ENCODE assay signal across 8 mouse cellular contexts in genomic region chr1:72854337-72855237, GRCm38 (mm10). TPM values are rescaled to one million over a fixed set of nuclear protein-coding genes. Genes with fewer than 3 reads are reported as not detected.
DNase-seq lines count a peak whose midpoint lies in the region; ATAC-seq and TF ChIP-seq lines count a peak whose summit lies in the region.

No protein-coding gene starts in this region.

- peak; percentile 74; the same call in 1 of the 2 replicates for TF ChIP-seq EP300 in heart, adult 2 months (IDR thresholded peaks at IDR 0.05; ENCODE audit: insufficient read depth, low read depth, low read length)

- WGBS in heart, adult 2 months, result 54% methylated on average over 10 of the region's 10 CpGs
- 66% methylated on average over 10 of the region's 10 CpGs for WGBS in bone marrow, adult 2 months
- 44% methylated on average over 10 of the region's 10 CpGs for WGBS in forebrain, embryonic 13.5 days
- 52% methylated on average over 10 of the region's 10 CpGs for WGBS in midbrain, embryonic 14.5 days

- H3K27me3 ChIP-seq in heart, adult 2 months (ENCODE audit: control insufficient read depth, insufficient read depth, low read length), result no peaks in the 10 kb centered on the region; the same call in 1 of the 2 replicates
- H3K27me3 ChIP-seq in forebrain, embryonic 13.5 days, result no peaks in the 10 kb centered on the region
- no peaks in the 10 kb centered on the region for H3K27me3 ChIP-seq in midbrain, embryonic 14.5 days (ENCODE audit: control insufficient read depth, insufficient read depth, low read length)

- H3K36me3 ChIP-seq in heart, adult 2 months (ENCODE audit: control insufficient read depth, insufficient read depth, low read length), result no peaks in the 10 kb centered on the region
- peaks cover 42% of the 10 kb centered on the region for H3K36me3 ChIP-seq in forebrain, embryonic 13.5 days (ENCODE audit: poor library complexity, severe bottlenecking)
- H3K36me3 ChIP-seq in midbrain, embryonic 14.5 days (ENCODE audit: control insufficient read depth, insufficient read depth, low read length), result peaks cover 20% of the 10 kb centered on the region

- intact Hi-C loops in heart, adult 2 months (cut with DNase I), result loop anchor here (1.0 to 5.0 kb wide), 2 partner anchors 137 to 542 kb away; no protein-coding TSS in a partner anchor

- H3K4me2 ChIP-seq in forebrain, embryonic 13.5 days, result no peak overlapping the region
- H3K4me2 ChIP-seq in midbrain, embryonic 14.5 days (ENCODE audit: low read length), result no peak overlapping the region

- no peak overlapping the region for H3K4me3 ChIP-seq in heart, adult 2 months
- H3K4me3 ChIP-seq in bone marrow, adult 2 months (replicated peaks; ENCODE audit: control insufficient read depth, low read depth, low read length), result no peak overlapping the region
- no peak overlapping the region for H3K4me3 ChIP-seq in forebrain, embryonic 13.5 days
- H3K4me3 ChIP-seq in midbrain, embryonic 14.5 days (replicated peaks; ENCODE audit: low read depth, low read length), result no peak overlapping the region

- H3K9ac ChIP-seq in heart, adult 2 months (ENCODE audit: low read depth, low read length), result no peak overlapping the region
- no peak overlapping the region for H3K9ac ChIP-seq in forebrain, embryonic 13.5 days
- H3K9ac ChIP-seq in midbrain, embryonic 14.5 days (replicated peaks; ENCODE audit: low read length), result no peak overlapping the region

- H3K27ac ChIP-seq in heart, adult 2 months, result no peak overlapping the region
- H3K27ac ChIP-seq in bone marrow, adult 2 months (ENCODE audit: control insufficient read depth, insufficient read depth, low read depth, low read length, poor library complexity), result no peak overlapping the region
- peak overlapping the region; percentile 1 for H3K27ac ChIP-seq in forebrain, embryonic 13.5 days
- no peak overlapping the region for H3K27ac ChIP-seq in midbrain, embryonic 14.5 days (replicated peaks; ENCODE audit: low read depth, low read length)

- DNase-seq in heart, adult 2 months, result peak in 1 of 2 experiments; percentile 55
- no peak for DNase-seq in heart, adult 9 months (ENCODE audit: low spot score in 2 of 2)
- peak; percentile 55 for DNase-seq in A20 (ENCODE audit: low read depth, low spot score)
- peak; percentile 68 for DNase-seq in kidney, postnatal 10 days
- peak; percentile 88 for DNase-seq in midbrain, embryonic 14.5 days
- DNase-seq in right cerebral cortex, adult 18-20 months, result no peak

- TF ChIP-seq POLR2A in heart, adult 2 months (IDR thresholded peaks at IDR 0.05; ENCODE audit: insufficient read depth, low read depth, low read length), result no peak
- no peak for TF ChIP-seq POLR2A in bone marrow, adult 2 months (IDR thresholded peaks at IDR 0.05; ENCODE audit: borderline replicate concordance, control insufficient read depth, low read depth, low read length)

- no peaks in the 10 kb centered on the region for H3K79me2 ChIP-seq in heart, adult 2 months (replicated peaks; ENCODE audit: control insufficient read depth, insufficient read depth, low read length)

- H3K9me3 ChIP-seq in forebrain, embryonic 13.5 days (replicated peaks), result no peaks in the 10 kb centered on the region
- no peaks in the 10 kb centered on the region for H3K9me3 ChIP-seq in midbrain, embryonic 14.5 days (ENCODE audit: control insufficient read depth, low read length)

- ATAC-seq in forebrain, embryonic 13.5 days, result peak; percentile 61
- ATAC-seq in midbrain, embryonic 14.5 days (ENCODE audit: low FRiP score, low TSS enrichment), result no peak

- H3K4me1 ChIP-seq in heart, adult 2 months (ENCODE audit: control insufficient read depth, insufficient read depth, low read length), result no peaks in the 10 kb centered on the region
- H3K4me1 ChIP-seq in bone marrow, adult 2 months (ENCODE audit: control insufficient read depth, insufficient read depth, low read length), result no peaks in the 10 kb centered on the region
- H3K4me1 ChIP-seq in forebrain, embryonic 13.5 days, result peaks cover 14% of the 10 kb centered on the region
- H3K4me1 ChIP-seq in midbrain, embryonic 14.5 days (ENCODE audit: control insufficient read depth, insufficient read depth, low read length), result peaks cover 10% of the 10 kb centered on the region

- TF ChIP-seq CTCF in heart, adult 2 months (IDR thresholded peaks at IDR 0.05), result peak; percentile 94
- TF ChIP-seq CTCF in bone marrow, adult 2 months (IDR thresholded peaks at IDR 0.05; ENCODE audit: control insufficient read depth, insufficient read depth, low read length), result peak; percentile 74

RNA-seq across cellular contexts. Expression of gene Igfbp5, which starts 20.1 kb away (rescaled TPM):
- total RNA-seq in heart, adult 2 months (2021), result 10 to 100 TPM; 94.0 to 94.7 TPM
- 77.8 and 91.0 TPM in 2 replicates for polyA plus RNA-seq in heart, adult 2 months (2012; rRNA removed)
- 35.5 and 53.8 TPM in 2 replicates for polyA plus RNA-seq in bone marrow, adult 2 months (2011; ENCODE audit: insufficient read depth, insufficient read length, low replicate concordance, missing spikeins)
- polyA plus RNA-seq in forebrain, embryonic 13.5 days (2015; fragmentation: Nextera tagmentation; extraction: Ambion mirVana), result 20.9 and 30.9 TPM in 2 replicates
- polyA plus RNA-seq in midbrain, embryonic 14.5 days (2014; fragmentation: Nextera tagmentation; extraction: Ambion mirVana), result 22.4 and 30.4 TPM in 2 replicates

RNA-seq across cellular contexts. Expression of gene Igfbp2, which starts 30.3 kb away (rescaled TPM):
- under 1 TPM in 1 of 2 experiments, not detected in 1; 0.30 TPM for total RNA-seq in heart, adult 2 months (2021)
- polyA plus RNA-seq in heart, adult 2 months (2012; rRNA removed), result 0.41 and 2.6 TPM in 2 replicates
- 9.5 TPM in 1 of 2 replicates, not detected in the other for polyA plus RNA-seq in bone marrow, adult 2 months (2011; ENCODE audit: insufficient read depth, insufficient read length, low replicate concordance, missing spikeins)
- polyA plus RNA-seq in forebrain, embryonic 13.5 days (2015; fragmentation: Nextera tagmentation; extraction: Ambion mirVana), result 319 and 349 TPM in 2 replicates
- polyA plus RNA-seq in midbrain, embryonic 14.5 days (2014; fragmentation: Nextera tagmentation; extraction: Ambion mirVana), result 200 and 310 TPM in 2 replicates

Comparison
In these comparisons a context has a peak if more than half of its experiments do, and no peak if none do; other contexts are left out.
1. DNase-seq: peak in A20 (single experiment), kidney, postnatal 10 days (single experiment) and midbrain, embryonic 14.5 days (single experiment); none in heart, adult 9 months (0 of 2) and right cerebral cortex, adult 18-20 months (single experiment).
2. RNA of gene Igfbp2, which starts 30.3 kb away (polyA plus RNA-seq): 319 to 349 TPM in forebrain, embryonic 13.5 days and 200 to 310 TPM in midbrain, embryonic 14.5 days; 9.5 TPM in bone marrow, adult 2 months and 0.41 to 2.6 TPM in heart, adult 2 months; every median in the first group is over 10 times any median in the second.